1 mouse cellular context compared by ENCODE assay signal in genomic region chr8:3516450-3517116, GRCm38 (mm10).
TF ChIP-seq lines count a peak whose summit lies in the region.

No protein-coding gene starts in this region.

TF ChIP-seq in myocyte, 11 proteins besides CTCF, POLR2A, EP300 and RAD21 (continued from another document):
- TF ChIP-seq SRF (IDR thresholded peaks at IDR 0.05; ENCODE audit: control insufficient read depth, insufficient read length, low read depth): no peak
- TF ChIP-seq CEBPB (IDR thresholded peaks at IDR 0.05; ENCODE audit: insufficient read depth, poor library complexity, severe bottlenecking): no peak
- TF ChIP-seq MAX (IDR thresholded peaks at IDR 0.05; ENCODE audit: low read depth): no peak
TF ChIP-seq in myocyte: peak in this region for 2.
